Mouse (Mus musculus) left cerebral cortex, adult 9 months (tissue): Measurements from ENCODE around the gene Psmd12.

ENCODE experiments used
- DNase-seq, 2 experiments: peaks; one replicate each; pipeline ENCODE4 v3.0.0; 2022; ENCODE audit warnings: low spot score in 2 of 2

Psmd12 gene

GRCm38 (mm10) chr11:107510362-107511269 is 31.3 kb downstream of the Psmd12 start:
- DNase-seq, result peak in 1 of 2 experiments; percentile 5

DNA sequence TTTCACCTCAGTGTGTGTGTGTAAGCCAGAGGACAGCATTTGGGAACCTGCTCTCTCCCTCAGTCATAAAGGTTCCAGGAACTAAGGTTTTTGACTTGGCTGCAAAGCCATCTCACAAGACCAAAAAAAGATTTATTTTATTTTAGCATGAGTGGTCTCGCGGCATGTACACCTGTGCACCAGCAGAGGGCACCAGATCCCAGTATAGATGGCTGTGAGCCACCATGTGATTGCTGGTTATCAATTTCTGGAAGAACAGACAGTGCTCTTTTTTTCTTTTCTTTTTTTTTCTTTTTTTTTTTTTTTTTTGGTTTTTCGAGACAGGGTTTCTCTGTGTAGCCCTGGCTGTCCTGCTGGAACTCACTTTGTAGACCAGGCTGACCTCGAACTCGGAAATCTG is 32.7 kb downstream of the Psmd12 start:
- DNase-seq, result peak in 1 of 2 experiments; percentile 58

DNA sequence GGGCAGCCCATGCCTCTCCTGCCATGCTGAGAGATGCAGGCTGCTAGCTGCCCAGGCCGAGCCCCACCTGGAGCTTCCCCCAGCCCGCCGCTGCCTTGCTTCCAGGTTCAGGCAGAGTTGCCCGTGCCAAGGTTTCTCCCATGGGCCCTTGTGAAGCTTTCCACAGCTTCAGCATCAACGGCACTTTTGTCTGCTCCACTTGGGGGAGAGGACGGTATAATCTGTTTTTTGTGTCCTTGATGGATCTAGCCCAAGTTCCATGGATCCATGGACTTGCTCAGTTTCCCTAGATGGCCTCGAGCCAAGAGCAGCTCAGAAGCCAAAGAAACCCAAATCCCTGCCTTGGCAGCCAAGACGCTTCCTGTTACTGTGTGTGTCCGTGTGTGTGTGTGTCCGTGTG is 33.8 kb downstream of the Psmd12 start:
- no peak for DNase-seq

GRCm38 (mm10) chr11:107516387-107516786 is 37.1 kb downstream of the Psmd12 start:
- DNase-seq, result no peak

GRCm38 (mm10) chr11:107518645-107519429 is 39.6 kb downstream of the Psmd12 start:
- DNase-seq, result no peak

DNA sequence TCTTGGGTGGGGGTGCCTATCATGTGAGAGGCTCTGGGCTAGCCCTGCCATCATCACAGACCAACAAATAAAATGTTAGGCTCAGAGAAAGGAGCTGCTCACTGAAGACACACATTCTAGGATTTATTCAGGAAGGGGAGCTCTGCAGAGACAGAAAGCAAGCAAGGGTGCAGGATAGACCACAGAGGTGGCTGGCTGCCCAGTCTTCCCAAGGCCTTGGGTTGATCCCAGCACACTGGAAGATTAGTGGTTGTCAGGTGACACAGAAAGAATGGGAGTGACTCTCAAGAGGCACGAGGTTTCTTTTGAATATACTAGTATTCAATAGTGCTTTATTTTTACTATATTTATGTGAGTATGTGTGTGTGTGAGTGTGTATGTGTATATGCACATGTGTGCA is 41.9 kb downstream of the Psmd12 start:
- no peak for DNase-seq

DNA sequence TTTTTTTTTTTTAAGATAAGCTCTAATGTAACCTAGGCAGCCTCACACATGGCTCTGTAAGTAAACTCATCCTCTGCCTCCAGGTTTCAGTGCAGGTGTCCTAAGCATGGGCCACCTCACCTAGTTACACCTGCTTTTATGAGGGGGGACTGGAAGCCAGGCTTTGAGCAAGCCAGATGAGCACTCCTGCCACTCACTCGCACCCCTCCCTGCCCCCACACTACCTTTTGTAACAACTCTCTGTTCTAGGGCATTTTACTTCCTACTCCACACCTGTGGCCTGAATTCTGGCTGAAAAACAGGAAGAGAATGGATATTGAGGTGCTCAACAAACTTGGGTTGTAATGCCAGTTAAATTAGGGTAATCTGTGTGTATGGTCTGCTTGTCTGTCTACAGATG is 45.7 kb downstream of the Psmd12 start:
- DNase-seq, result no peak

- no peak for DNase-seq
Observed at GRCm38 (mm10) chr11:107527632-107528031, 48.3 kb downstream of the Psmd12 start.

DNA sequence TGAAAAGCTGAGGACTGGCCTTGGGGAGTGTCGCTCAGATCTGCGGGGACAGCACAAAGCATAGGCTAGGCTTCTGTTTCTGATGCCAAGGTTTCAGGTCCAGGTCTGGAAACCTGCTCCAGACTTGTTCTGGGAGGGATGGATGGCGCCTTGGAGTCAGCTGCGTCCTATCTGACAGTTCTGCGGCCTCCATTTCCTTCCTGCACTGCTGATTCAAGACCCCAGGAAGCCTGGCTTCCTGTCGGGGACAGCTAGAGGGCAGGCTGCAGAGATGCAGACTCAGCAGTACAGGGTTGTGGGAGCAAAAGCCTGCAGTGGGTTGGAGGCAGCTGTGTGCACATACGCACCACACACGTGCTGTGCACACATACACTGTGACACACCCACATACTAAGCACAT is 50.0 kb downstream of the Psmd12 start:
- DNase-seq, result no peak

GRCm38 (mm10) chr11:107531445-107531844 is 52.2 kb downstream of the Psmd12 start:
- no peak for DNase-seq

DNA sequence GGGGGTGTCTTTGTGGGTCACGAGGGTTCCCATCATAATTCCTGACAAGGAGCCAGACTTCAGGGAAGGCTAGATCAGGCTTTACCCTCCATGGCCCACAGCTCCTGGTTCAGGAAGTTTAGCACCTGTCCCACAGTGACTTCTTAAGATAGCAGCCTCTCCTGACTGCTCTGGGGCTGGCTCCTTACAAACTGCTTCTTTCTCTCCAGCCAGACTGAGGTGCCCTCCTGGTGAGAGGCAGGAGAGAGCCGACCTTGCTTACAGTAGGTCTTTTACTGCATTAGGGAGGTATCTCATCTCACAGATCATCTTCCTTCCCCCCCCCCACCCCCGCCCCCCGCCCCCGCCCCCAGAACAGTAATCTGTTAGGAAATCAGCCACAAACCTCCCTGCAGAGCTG is 53.0 kb downstream of the Psmd12 start:
- no peak for DNase-seq

- no peak for DNase-seq
Observed at GRCm38 (mm10) chr11:107538994-107539393, 59.7 kb downstream of the Psmd12 start.

DNA sequence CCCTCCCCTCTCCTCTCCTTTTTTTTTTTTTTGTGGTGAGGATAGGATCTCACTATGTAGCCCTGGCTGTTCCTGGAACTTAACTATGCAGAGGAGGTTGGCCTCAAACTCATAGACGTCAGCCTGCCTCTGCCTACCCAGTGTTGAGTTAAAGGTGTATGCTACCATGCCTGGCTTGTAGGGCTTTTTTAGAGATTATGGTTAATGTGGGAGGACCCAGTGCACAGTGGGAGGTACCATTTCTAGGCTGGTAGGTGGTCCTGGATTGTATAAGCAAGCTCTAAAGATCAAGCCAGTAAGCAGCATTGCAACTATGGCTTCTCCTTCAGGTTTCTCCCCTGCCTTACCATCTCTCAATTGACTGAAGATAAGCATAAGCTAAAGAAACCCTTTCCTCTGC is 61.1 kb downstream of the Psmd12 start:
- DNase-seq, result no peak

- DNase-seq, result no peak
Observed at GRCm38 (mm10) chr11:107545747-107546476, 66.6 kb downstream of the Psmd12 start.

GRCm38 (mm10) chr11:107546667-107547301 is 67.5 kb downstream of the Psmd12 start:
- DNase-seq, result peak in 1 of 2 experiments; percentile 5

- DNase-seq, result peak in 1 of 2 experiments; percentile 46
Observed at GRCm38 (mm10) chr11:107547351-107548203, 68.3 kb downstream of the Psmd12 start, which contains the start of gene Helz. Gene Helz, plus strand, starts transcription at chr11:107547930.

DNA sequence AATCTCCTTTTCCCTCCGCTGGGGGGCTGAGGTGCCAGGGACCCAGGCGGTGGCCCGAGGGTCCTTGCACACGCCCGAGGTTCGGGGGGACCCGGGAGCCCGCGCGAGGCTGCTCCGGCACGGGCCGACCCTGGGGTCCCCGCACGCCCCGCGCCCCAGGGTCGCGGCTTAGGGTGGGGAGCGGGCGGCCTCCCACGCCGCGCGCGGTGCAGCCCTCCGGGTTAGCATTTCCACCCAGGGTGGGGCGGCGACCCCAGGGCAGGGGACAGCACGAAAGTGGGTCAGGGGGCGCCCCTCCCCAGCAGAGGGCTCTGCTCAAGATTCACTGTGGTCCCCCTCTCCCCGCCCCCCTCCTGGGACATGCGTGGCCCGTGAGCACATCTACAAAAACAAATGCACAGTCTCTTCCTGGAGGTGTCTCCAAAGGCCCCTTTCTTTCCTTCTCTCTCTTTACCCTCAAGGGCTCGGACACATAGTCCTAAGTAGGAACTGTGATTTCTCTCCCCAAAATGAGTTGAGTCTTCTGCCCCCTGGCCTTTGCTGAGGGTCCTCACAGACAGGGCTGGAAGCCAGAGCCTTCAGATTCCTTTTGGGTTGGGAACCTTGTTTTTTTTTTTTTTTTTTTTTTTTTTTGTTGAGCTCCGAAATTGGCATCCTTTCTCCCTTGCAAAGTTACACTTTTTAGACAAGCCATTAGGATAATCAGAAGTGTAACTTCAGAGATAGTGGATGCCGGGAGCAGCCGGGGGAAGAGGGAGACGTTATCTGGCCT is 69.1 kb downstream of the Psmd12 start:
- no peak for DNase-seq
